24 mouse cellular contexts compared by ENCODE assay signal in the genomic region with DNA sequence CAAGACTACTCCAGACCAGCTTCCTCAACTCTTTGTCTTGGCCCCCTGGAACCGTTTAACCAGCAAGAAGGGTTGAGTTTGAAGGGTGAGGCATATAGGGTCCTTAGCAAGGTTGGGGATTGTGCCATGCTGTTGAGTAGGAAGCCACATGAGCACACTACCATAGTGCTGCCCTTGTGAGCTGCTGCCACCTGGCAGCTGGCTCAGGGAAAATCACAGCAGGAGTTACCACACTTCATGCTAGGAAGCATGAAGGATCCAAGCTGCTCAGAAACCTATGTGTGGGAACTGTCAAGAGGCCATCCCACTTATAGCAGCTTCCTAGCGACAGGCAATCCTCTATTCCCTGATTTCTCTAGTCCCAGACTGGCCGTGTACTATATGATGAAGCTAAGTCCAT. TPM values are rescaled to one million over a fixed set of nuclear protein-coding genes. Genes with fewer than 3 reads are reported as not detected.
DNase-seq lines count a peak whose midpoint lies in the region; ATAC-seq and TF ChIP-seq lines count a peak whose summit lies in the region.
"Had no signal": no experiment of that assay in that cellular context is flagged by ENCODE, and none has a peak within 500 bp of the region (broad histone marks: within the 10 kb centered on the region; RNA-seq: fewer than 3 reads in every experiment).

No protein-coding gene starts in this region.

- H3K36me3 ChIP-seq in heart, adult 2 months (ENCODE audit: control insufficient read depth, insufficient read depth, low read length): no peaks in the 10 kb centered on the region
- H3K36me3 ChIP-seq in lung, postnatal 0 days (ENCODE audit: insufficient read depth, low read length): no peaks in the 10 kb centered on the region
- H3K36me3 ChIP-seq: G1E; limb, embryonic 15.5 days; lung, embryonic 15.5 days; midbrain, embryonic 10.5 days; neural tube, embryonic 15.5 days had no signal

- no peaks in the 10 kb centered on the region for H3K27me3 ChIP-seq in heart, adult 2 months (ENCODE audit: control insufficient read depth, insufficient read depth, low read length)
- H3K27me3 ChIP-seq in lung, postnatal 0 days (replicated peaks; ENCODE audit: insufficient read depth, low read length): no peaks in the 10 kb centered on the region
- H3K27me3 ChIP-seq: CH12.LX; limb, embryonic 15.5 days; lung, embryonic 15.5 days had no signal

- peak overlapping the region; percentile 44 for H3K4me3 ChIP-seq in heart, adult 2 months
- H3K4me3 ChIP-seq in layer of hippocampus, adult 2 months: peak overlapping the region; percentile 58
- H3K4me3 ChIP-seq in lung, postnatal 0 days (ENCODE audit: low read depth, low read length): no peak overlapping the region
- H3K4me3 ChIP-seq in olfactory bulb, adult 2 months (ENCODE audit: insufficient read depth, low read depth, low read length): peak overlapping the region; percentile 33
- H3K4me3 ChIP-seq: limb, embryonic 15.5 days; lung, embryonic 15.5 days; midbrain, embryonic 10.5 days; neural tube, embryonic 15.5 days had no signal

- TF ChIP-seq EP300 in heart, adult 2 months (IDR thresholded peaks at IDR 0.05; ENCODE audit: insufficient read depth, low read depth, low read length): no peak
- no peak for TF ChIP-seq EP300 in lung, postnatal 0 days (IDR thresholded peaks at IDR 0.05)

- intact Hi-C loops in heart, adult 2 months (cut with DNase I): no loop called here

- no peaks in the 10 kb centered on the region for H3K79me2 ChIP-seq in heart, adult 2 months (replicated peaks; ENCODE audit: control insufficient read depth, insufficient read depth, low read length)

- 0 out of 2 replicates have a peak, but pooled peaks have one; percentile 21 for TF ChIP-seq CTCF in heart, adult 2 months (IDR thresholded peaks at IDR 0.05)
- TF ChIP-seq CTCF in layer of hippocampus, adult 2 months (conservative IDR thresholded peaks at IDR 0.05): peak; percentile 34
- TF ChIP-seq CTCF in lung, postnatal 0 days (IDR thresholded peaks at IDR 0.05): peak; percentile 42
- TF ChIP-seq CTCF in olfactory bulb, adult 2 months (IDR thresholded peaks at IDR 0.05; ENCODE audit: insufficient read depth, low read depth, low read length): no peak

- ATAC-seq in lung, postnatal 0 days: no peak

- peak overlapping the region; percentile 9; the same call in 1 of the 2 replicates for H3K9ac ChIP-seq in heart, adult 2 months (ENCODE audit: low read depth, low read length)
- no peak overlapping the region for H3K9ac ChIP-seq in lung, postnatal 0 days (replicated peaks; ENCODE audit: low read depth)
- H3K9ac ChIP-seq: limb, embryonic 15.5 days; lung, embryonic 15.5 days; neural tube, embryonic 15.5 days had no signal

- no peaks in the 10 kb centered on the region for H3K9me3 ChIP-seq in lung, postnatal 0 days (ENCODE audit: low read length)
- H3K9me3 ChIP-seq: G1E; limb, embryonic 15.5 days; lung, embryonic 15.5 days; midbrain, embryonic 10.5 days; neural tube, embryonic 15.5 days had no signal

- DNase-seq in heart, adult 2 months: no peak
- DNase-seq in heart, adult 11 months: no peak
- no peak for DNase-seq in layer of hippocampus, adult 2 months (ENCODE audit: low spot score in 2 of 2)
- DNase-seq in layer of hippocampus, adult 8-10 months (ENCODE audit: low spot score in 2 of 2): no peak
- DNase-seq in lung, postnatal 0 days (ENCODE audit: low spot score): no peak
- no peak for DNase-seq in lung, postnatal 4 days
- DNase-seq in retina, postnatal 1 day: no peak
- DNase-seq: adrenal gland, adult 8-10 months; B cell, adult 2 months; cerebellum, adult 18-20 months; cerebellum, postnatal 25 days; heart, postnatal 14 days; kidney, adult 9 months; layer of hippocampus, adult 9-11 months had no signal

- no peak overlapping the region for H3K4me2 ChIP-seq in lung, postnatal 0 days (replicated peaks; ENCODE audit: low read depth, low read length)
- H3K4me2 ChIP-seq: heart, embryonic 11.5 days; limb, embryonic 15.5 days had no signal

- TF ChIP-seq POLR2A in heart, adult 2 months (IDR thresholded peaks at IDR 0.05; ENCODE audit: insufficient read depth, low read depth, low read length): no peak
- no peak for TF ChIP-seq POLR2A in olfactory bulb, adult 2 months (IDR thresholded peaks at IDR 0.05; ENCODE audit: insufficient read depth, low read depth, low read length)

- WGBS in heart, adult 2 months: 83% methylated on average over 3 of the region's 3 CpGs
- WGBS in lung, postnatal 0 days: 75% methylated on average over 3 of the region's 3 CpGs
- WGBS in olfactory bulb, adult 2 months: 79% methylated on average over 3 of the region's 3 CpGs

- peak overlapping the region; percentile 81 for H3K27ac ChIP-seq in heart, adult 2 months
- H3K27ac ChIP-seq in layer of hippocampus, adult 2 months: peak overlapping the region; percentile 89
- H3K27ac ChIP-seq in lung, postnatal 0 days (ENCODE audit: low read length): no peak overlapping the region
- H3K27ac ChIP-seq in olfactory bulb, adult 2 months (ENCODE audit: insufficient read depth, low read depth, low read length): peak overlapping the region; percentile 59
- H3K27ac ChIP-seq: limb, embryonic 15.5 days; midbrain, embryonic 10.5 days; neural tube, embryonic 15.5 days had no signal

- peaks cover 16% of the 10 kb centered on the region for H3K4me1 ChIP-seq in heart, adult 2 months (ENCODE audit: control insufficient read depth, insufficient read depth, low read length)
- H3K4me1 ChIP-seq in lung, postnatal 0 days (ENCODE audit: insufficient read depth, low read depth, low read length): 0 out of 2 replicates have a peak, but pooled peaks cover 5% of the 10 kb centered on the region
- peaks cover 2% of the 10 kb centered on the region; the same call in 1 of the 2 replicates for H3K4me1 ChIP-seq in olfactory bulb, adult 2 months (ENCODE audit: control insufficient read depth, insufficient read depth, low read length)

RNA-seq across cellular contexts. Expression of a gene that starts 9.2 kb away (rescaled TPM):
- 10 to 100 TPM in 1 of 2 experiments, 1 to 10 TPM in 1; 5.4 to 17.2 TPM for total RNA-seq in heart, adult 2 months (2021)
- polyA plus RNA-seq in heart, adult 2 months (2012; rRNA removed): 3.6 and 5.1 TPM in 2 replicates
- total RNA-seq in layer of hippocampus, adult 2 months (2021): 100 to 1,000 TPM; 275 to 282 TPM
- 100 to 1,000 TPM; 232 to 320 (median 258) TPM for total RNA-seq in layer of hippocampus, adult 8-10 months (2022)
- polyA plus RNA-seq in lung, postnatal 0 days (2015; fragmentation: Nextera tagmentation; extraction: Ambion mirVana): 0.21 and 0.56 TPM in 2 replicates
- polyA plus RNA-seq in olfactory bulb, adult 2 months (2012; ENCODE audit: insufficient read depth, insufficient read length, low replicate concordance, missing spikeins): 155 TPM in 1 of 2 replicates, not detected in the other
- total RNA-seq: CH12.LX had no signal
- polyA plus RNA-seq: G1E had no signal

RNA-seq across cellular contexts. Expression of a gene that starts 49.5 kb away (rescaled TPM):
- total RNA-seq in heart, adult 2 months (2021): under 1 TPM; 0.34 to 0.91 TPM
- polyA plus RNA-seq in heart, adult 2 months (2012; rRNA removed): 0.73 and 1.3 TPM in 2 replicates
- total RNA-seq in layer of hippocampus, adult 2 months (2021): not detected
- not detected for total RNA-seq in layer of hippocampus, adult 8-10 months (2022)
- 6.3 and 7.2 TPM in 2 replicates for polyA plus RNA-seq in lung, postnatal 0 days (2015; fragmentation: Nextera tagmentation; extraction: Ambion mirVana)
- polyA plus RNA-seq in olfactory bulb, adult 2 months (2012; ENCODE audit: insufficient read depth, insufficient read length, low replicate concordance, missing spikeins): not detected in 2 replicates
- total RNA-seq: CH12.LX; G1E; left cerebral cortex, adult 18-20 months; left cerebral cortex, postnatal 36 days had no signal
- polyA plus RNA-seq: G1E; neural tube, embryonic 15.5 days had no signal

Comparison
In these comparisons a context has a peak if more than half of its experiments do, and no peak if none do; other contexts are left out.
1. RNA of a gene that starts 9.2 kb away (total RNA-seq): 275 to 282 TPM in layer of hippocampus, adult 2 months and 232 to 320 TPM in layer of hippocampus, adult 8-10 months; 5.4 to 17.2 TPM in heart, adult 2 months; every median in the first group is over 10 times any median in the second.